Mouse (Mus musculus): Measurements from ENCODE around the gene Npepps. TPM values are rescaled to one million over a fixed set of nuclear protein-coding genes. Genes with fewer than 3 reads are reported as not detected.

Npepps gene
- polyA plus RNA-seq, 1 experiment from 2014 or later: 19.1 TPM

DNA sequence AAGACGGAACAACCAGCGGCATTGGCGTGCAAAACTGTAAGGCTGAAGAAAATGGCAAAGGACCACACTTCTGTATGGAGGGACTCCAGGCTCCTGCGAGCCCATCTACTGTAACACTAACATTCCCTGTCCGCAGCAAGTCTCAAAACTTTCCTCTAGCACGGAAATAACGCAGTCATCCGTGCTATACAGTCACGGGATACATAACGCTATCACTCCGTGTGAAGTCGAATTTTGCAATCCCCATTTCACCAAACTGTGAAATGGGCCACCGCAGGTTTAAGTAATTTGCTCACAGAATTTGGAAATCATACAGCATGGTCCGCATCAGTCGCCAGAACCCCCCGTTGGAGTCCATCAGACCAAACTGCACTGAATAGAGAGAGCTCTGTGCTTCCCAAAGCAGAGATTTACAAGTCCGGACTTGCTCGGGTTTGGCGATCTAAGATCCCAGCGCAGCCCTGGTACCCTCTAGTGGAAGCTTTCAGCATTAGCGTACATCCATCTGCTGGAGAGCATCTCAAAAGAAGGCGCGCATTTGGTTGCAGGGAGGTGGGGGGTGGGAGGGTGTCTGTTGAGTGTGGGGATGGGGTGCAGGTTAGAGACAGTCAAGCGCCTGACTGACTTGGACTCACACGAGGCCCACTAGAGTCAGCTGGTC is 29.6 kb upstream of the Npepps start:
- Histone ChIP-seq H3K27me3 (peaks cover 31% of the 10 kb centered on the region), H3K27ac (no peak overlapping the region)
- DNase-seq: peak; percentile 13

GRCm38 (mm10) chr11:97309451-97309836 is 29.0 kb upstream of the Npepps start:
- 1% methylated on average over 9 of the region's 9 CpGs for WGBS (ENCODE audit: insufficient replicate concordance)
- Histone ChIP-seq H3K36me3 (no peaks in the 10 kb centered on the region), H3K4me3 (replicated peaks) (peak overlapping the region; percentile 37), H3K4me1 (replicated peaks) (peaks cover 25% of the 10 kb centered on the region), H3K27me3 (peaks cover 31% of the 10 kb centered on the region), H3K9me3 (replicated peaks) (no peaks in the 10 kb centered on the region), H3K9ac (peak overlapping the region; percentile 34; the same call in 1 of the 2 replicates), H3K27ac (no peak overlapping the region), H3K4me2 (peak overlapping the region; percentile 61)
- ATAC-seq (ENCODE audit: low read depth): peak; percentile 23; the same call in 1 of the 2 replicates
- peak; percentile 24 for DNase-seq

More for the DNA sequence above, 29.6 kb upstream of the Npepps start:
- H3K9me3 ChIP-seq (replicated peaks): no peaks in the 10 kb centered on the region
- peak overlapping the region; percentile 37 for H3K4me3 ChIP-seq (replicated peaks)
- ATAC-seq (ENCODE audit: low read depth): peak; percentile 62; the same call in 1 of the 2 replicates
- WGBS (ENCODE audit: insufficient replicate concordance): 1% methylated on average over 25 of the region's 25 CpGs
- peak overlapping the region; percentile 34; the same call in 1 of the 2 replicates for H3K9ac ChIP-seq
- peak overlapping the region; percentile 61 for H3K4me2 ChIP-seq
- no peaks in the 10 kb centered on the region for H3K36me3 ChIP-seq
- peaks cover 29% of the 10 kb centered on the region for H3K4me1 ChIP-seq (replicated peaks)

DNA sequence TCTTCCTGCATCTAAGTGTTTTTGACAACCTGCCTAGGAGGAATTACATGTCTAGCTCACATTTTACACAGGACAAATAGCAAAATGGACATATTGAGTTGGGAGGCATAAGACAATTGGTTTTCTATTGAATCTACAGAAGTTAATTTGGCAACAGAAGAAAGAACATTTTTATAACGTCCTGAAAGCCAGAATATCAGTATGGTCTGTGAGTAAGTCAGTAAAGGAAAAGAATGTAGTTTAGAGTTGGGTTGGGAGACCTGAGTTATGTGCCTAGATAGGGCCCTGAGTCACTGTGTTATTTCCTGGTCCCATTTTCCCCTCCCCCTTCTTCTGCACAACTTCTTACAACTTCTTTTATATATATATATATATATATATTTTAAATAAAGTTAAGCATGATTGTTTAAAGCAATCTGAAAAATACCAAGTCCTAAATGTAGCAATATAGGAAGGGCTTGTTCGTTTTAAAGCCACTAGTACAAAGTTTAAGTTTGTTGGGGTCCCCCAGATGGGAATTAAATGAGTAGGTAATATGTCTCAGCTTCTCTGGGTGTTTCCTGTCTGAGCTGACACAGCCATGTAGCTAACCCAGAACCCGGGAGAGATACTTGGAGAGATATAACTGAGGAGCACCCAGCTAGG is 28.5 kb upstream of the Npepps start:
- Histone ChIP-seq H3K27ac (no peak overlapping the region), H3K4me2 (peak overlapping the region; percentile 61), H3K4me3 (replicated peaks) (peak overlapping the region; percentile 37), H3K4me1 (replicated peaks) (peaks cover 25% of the 10 kb centered on the region), H3K36me3 (no peaks in the 10 kb centered on the region), H3K27me3 (peaks cover 31% of the 10 kb centered on the region), H3K9ac (peak overlapping the region; percentile 34; the same call in 1 of the 2 replicates), H3K9me3 (replicated peaks) (no peaks in the 10 kb centered on the region)
- ATAC-seq (ENCODE audit: low read depth) (no peak), DNase-seq (no peak)
- 22% methylated on average over 3 of the region's 3 CpGs for WGBS (ENCODE audit: insufficient replicate concordance)

GRCm38 (mm10) chr11:97307294-97308069 is 27.0 kb upstream of the Npepps start:
- H3K4me3 ChIP-seq (replicated peaks): no peak overlapping the region
- DNase-seq: no peak

GRCm38 (mm10) chr11:97304631-97305030 is 24.2 kb upstream of the Npepps start:
- H3K9me3 ChIP-seq (replicated peaks): no peaks in the 10 kb centered on the region
- no peak for DNase-seq
- H3K4me1 ChIP-seq (replicated peaks): peaks cover 6% of the 10 kb centered on the region
- H3K27me3 ChIP-seq: peaks cover 5% of the 10 kb centered on the region
- no peaks in the 10 kb centered on the region for H3K36me3 ChIP-seq
- H3K27ac ChIP-seq: no peak overlapping the region
- no peak overlapping the region for H3K4me3 ChIP-seq (replicated peaks)
- H3K4me2 ChIP-seq: no peak overlapping the region
- 64% methylated on average over 5 of the region's 5 CpGs for WGBS (ENCODE audit: insufficient replicate concordance)
- no peak overlapping the region for H3K9ac ChIP-seq
- no peak for ATAC-seq (ENCODE audit: low read depth)

More at GRCm38 (mm10) chr11:97307294-97308069, 27.0 kb upstream of the Npepps start:
- Histone ChIP-seq H3K36me3 (no peaks in the 10 kb centered on the region), H3K9ac (no peak overlapping the region), H3K4me1 (replicated peaks) (peaks cover 25% of the 10 kb centered on the region), H3K27ac (no peak overlapping the region), H3K9me3 (replicated peaks) (no peaks in the 10 kb centered on the region), H3K4me2 (no peak overlapping the region), H3K27me3 (peaks cover 31% of the 10 kb centered on the region)
- WGBS (ENCODE audit: insufficient replicate concordance): 77% methylated on average over 11 of the region's 11 CpGs
- no peak for ATAC-seq (ENCODE audit: low read depth)

DNA sequence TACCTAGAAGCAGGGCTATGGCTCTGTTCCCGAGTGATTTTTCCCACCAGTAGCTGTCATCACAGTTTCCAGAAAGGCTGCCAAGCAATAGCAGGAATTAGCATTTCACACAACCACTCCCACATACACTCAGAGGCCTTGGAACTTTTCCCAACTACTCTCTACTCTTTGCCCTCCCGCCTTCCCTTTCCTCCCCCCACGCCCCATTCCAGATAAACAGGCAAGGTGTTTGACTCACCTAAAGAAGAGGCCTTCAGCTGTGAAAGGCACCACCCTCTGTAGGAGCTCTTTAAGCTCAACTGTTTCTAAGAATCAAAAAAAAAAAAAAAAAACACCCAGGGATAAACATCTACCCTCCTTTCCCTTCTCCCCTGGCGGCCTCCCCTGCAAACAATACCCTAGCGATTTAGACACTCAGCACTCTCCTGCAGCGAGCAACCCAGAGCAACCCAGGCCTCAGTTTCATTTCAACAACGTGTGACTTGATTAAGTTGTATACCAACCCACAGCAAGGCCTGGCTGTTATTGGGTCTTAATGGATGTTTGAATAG is 21.9 kb upstream of the Npepps start:
- Histone ChIP-seq H3K9ac (no peak overlapping the region), H3K4me2 (no peak overlapping the region), H3K36me3 (no peaks in the 10 kb centered on the region), H3K27ac (no peak overlapping the region), H3K27me3 (no peaks in the 10 kb centered on the region), H3K9me3 (replicated peaks) (no peaks in the 10 kb centered on the region), H3K4me3 (replicated peaks) (no peak overlapping the region), H3K4me1 (replicated peaks) (no peaks in the 10 kb centered on the region)
- ATAC-seq (ENCODE audit: low read depth): no peak
- no peak for DNase-seq
- WGBS (ENCODE audit: insufficient replicate concordance): 52% methylated on average over 7 of the region's 7 CpGs

- Histone ChIP-seq H3K27ac (no peak overlapping the region), H3K4me1 (replicated peaks) (no peaks in the 10 kb centered on the region), H3K4me2 (no peak overlapping the region), H3K9ac (no peak overlapping the region), H3K9me3 (replicated peaks) (no peaks in the 10 kb centered on the region), H3K4me3 (replicated peaks) (no peak overlapping the region), H3K36me3 (no peaks in the 10 kb centered on the region), H3K27me3 (no peaks in the 10 kb centered on the region)
- DNase-seq (no peak), ATAC-seq (ENCODE audit: low read depth) (no peak)
- WGBS (ENCODE audit: insufficient replicate concordance): 70% methylated on average over 16 of the region's 16 CpGs
Measured at GRCm38 (mm10) chr11:97301406-97301805, 21.0 kb upstream of the Npepps start.

DNA sequence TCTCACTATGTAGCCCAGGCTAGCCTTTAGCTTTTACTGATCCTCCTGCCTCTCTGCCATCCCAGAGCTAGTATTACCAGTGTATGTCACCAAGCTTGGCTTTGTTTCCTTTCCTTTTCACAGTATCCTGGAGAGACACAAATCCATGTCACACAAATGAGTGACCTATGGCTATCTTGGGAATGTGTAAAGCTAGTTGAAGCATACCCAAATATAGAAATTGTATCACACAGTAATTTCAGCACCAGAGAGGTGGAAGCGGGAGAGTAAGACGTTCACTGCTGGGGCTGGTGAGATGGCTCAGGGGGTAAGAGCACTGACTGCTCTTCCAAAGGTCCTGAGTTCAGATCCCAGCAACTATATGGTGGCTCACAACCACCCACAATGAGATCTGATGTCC is 19.5 kb upstream of the Npepps start:
- Histone ChIP-seq H3K4me1 (replicated peaks) (peaks cover 6% of the 10 kb centered on the region), H3K9me3 (replicated peaks) (no peaks in the 10 kb centered on the region), H3K9ac (no peak overlapping the region), H3K27me3 (no peaks in the 10 kb centered on the region), H3K36me3 (no peaks in the 10 kb centered on the region), H3K4me2 (no peak overlapping the region), H3K27ac (no peak overlapping the region), H3K4me3 (replicated peaks) (no peak overlapping the region)
- ATAC-seq (ENCODE audit: low read depth) (no peak), DNase-seq (no peak)
- 75% methylated on average over 2 of the region's 2 CpGs for WGBS (ENCODE audit: insufficient replicate concordance)

- Histone ChIP-seq H3K27me3 (no peaks in the 10 kb centered on the region), H3K36me3 (no peaks in the 10 kb centered on the region), H3K9ac (no peak overlapping the region), H3K4me3 (replicated peaks) (no peak overlapping the region), H3K9me3 (replicated peaks) (no peaks in the 10 kb centered on the region), H3K4me2 (no peak overlapping the region), H3K27ac (no peak overlapping the region), H3K4me1 (replicated peaks) (peaks cover 8% of the 10 kb centered on the region)
- ATAC-seq (ENCODE audit: low read depth) (no peak), DNase-seq (no peak)
- 79% methylated on average over 3 of the region's 4 CpGs for WGBS (ENCODE audit: insufficient replicate concordance)
Measured at GRCm38 (mm10) chr11:97296542-97296941, 16.1 kb upstream of the Npepps start.

DNA sequence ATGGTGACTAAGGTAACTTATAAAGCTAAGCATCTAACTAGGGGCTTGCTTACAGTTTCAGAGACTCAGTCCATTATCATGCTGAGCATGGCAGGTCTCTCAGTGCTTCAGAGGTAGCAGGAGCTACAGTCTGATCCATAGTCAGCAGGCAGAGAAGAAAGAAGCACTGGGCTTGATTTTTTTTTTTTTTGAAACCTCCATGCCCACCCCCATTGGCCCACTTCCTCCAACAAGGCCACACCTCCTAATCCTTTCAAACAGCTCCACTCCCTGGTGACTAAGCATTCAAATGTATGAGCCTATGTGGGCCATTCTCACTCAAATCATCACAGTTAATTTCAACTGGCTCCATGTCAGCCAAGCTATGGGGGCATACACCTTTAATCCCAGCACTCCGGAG is 12.3 kb upstream of the Npepps start:
- no peak overlapping the region for H3K9ac ChIP-seq
- H3K27ac ChIP-seq: no peak overlapping the region
- no peak for DNase-seq
- WGBS (ENCODE audit: insufficient replicate concordance): 82% methylated on average over 1 of the region's 1 CpGs
- H3K36me3 ChIP-seq: no peaks in the 10 kb centered on the region
- H3K4me1 ChIP-seq (replicated peaks): peaks cover 8% of the 10 kb centered on the region
- H3K4me3 ChIP-seq (replicated peaks): no peak overlapping the region
- ATAC-seq (ENCODE audit: low read depth): no peak
- no peaks in the 10 kb centered on the region for H3K9me3 ChIP-seq (replicated peaks)
- H3K27me3 ChIP-seq: no peaks in the 10 kb centered on the region
- no peak overlapping the region for H3K4me2 ChIP-seq
